Mouse (Mus musculus): ENCODE results near the gene Iqck. TPM values are rescaled to one million over a fixed set of nuclear protein-coding genes. Genes with fewer than 3 reads are reported as not detected.

Gene Iqck
- polyA plus RNA-seq, 1 experiment from 2014 or later: 4.2 TPM

GRCm38 (mm10) chr7:118981346-118981745, 125.8 kb downstream of the Iqck start:
- Histone ChIP-seq H3K9me3 (ENCODE audit: control insufficient read depth, low read length) (no peaks in the 10 kb centered on the region), H3K4me3 (ENCODE audit: low read length) (no peak overlapping the region), H3K36me3 (ENCODE audit: control insufficient read depth, insufficient read depth, low read length) (peaks cover 21% of the 10 kb centered on the region; the same call in 1 of the 2 replicates), H3K4me1 (ENCODE audit: control insufficient read depth, insufficient read depth, low read length) (0 out of 2 replicates have a peak, but pooled peaks cover 5% of the 10 kb centered on the region), H3K27me3 (ENCODE audit: control insufficient read depth, insufficient read depth, low read length) (no peaks in the 10 kb centered on the region), H3K4me2 (replicated peaks; ENCODE audit: low read depth, low read length) (no peak overlapping the region), H3K27ac (ENCODE audit: low read depth, low read length) (no peak overlapping the region), H3K9ac (ENCODE audit: low read depth, low read length) (no peak overlapping the region)
- 73% methylated on average over 4 of the region's 4 CpGs for WGBS
- no peak for ATAC-seq (ENCODE audit: low FRiP score, low TSS enrichment)

- H3K4me1 ChIP-seq (ENCODE audit: control insufficient read depth, insufficient read depth, low read length): 0 out of 2 replicates have a peak, but pooled peaks cover 3% of the 10 kb centered on the region
- H3K9me3 ChIP-seq (ENCODE audit: control insufficient read depth, low read length): no peaks in the 10 kb centered on the region
- H3K27me3 ChIP-seq (ENCODE audit: control insufficient read depth, insufficient read depth, low read length): no peaks in the 10 kb centered on the region
- no peak overlapping the region for H3K4me3 ChIP-seq (ENCODE audit: low read length)
- no peak overlapping the region for H3K4me2 ChIP-seq (replicated peaks; ENCODE audit: low read depth, low read length)
- no peak for ATAC-seq (ENCODE audit: low FRiP score, low TSS enrichment)
- H3K27ac ChIP-seq (ENCODE audit: low read depth, low read length): no peak overlapping the region
- 88% methylated on average over 5 of the region's 5 CpGs for WGBS
- H3K36me3 ChIP-seq (ENCODE audit: control insufficient read depth, insufficient read depth, low read length): peaks cover 21% of the 10 kb centered on the region; the same call in 1 of the 2 replicates
- no peak overlapping the region for H3K9ac ChIP-seq (ENCODE audit: low read depth, low read length)
Measured at GRCm38 (mm10) chr7:118981831-118982230, 126.3 kb downstream of the Iqck start.

- H3K4me3 ChIP-seq (ENCODE audit: low read length): no peak overlapping the region
- no peak overlapping the region for H3K27ac ChIP-seq (ENCODE audit: low read depth, low read length)
- WGBS: 73% methylated on average over 4 of the region's 4 CpGs
- H3K4me2 ChIP-seq (replicated peaks; ENCODE audit: low read depth, low read length): no peak overlapping the region
- H3K27me3 ChIP-seq (ENCODE audit: control insufficient read depth, insufficient read depth, low read length): no peaks in the 10 kb centered on the region
- H3K4me1 ChIP-seq (ENCODE audit: control insufficient read depth, insufficient read depth, low read length): no peaks in the 10 kb centered on the region
- no peaks in the 10 kb centered on the region for H3K9me3 ChIP-seq (ENCODE audit: control insufficient read depth, low read length)
- ATAC-seq (ENCODE audit: low FRiP score, low TSS enrichment): no peak
- no peak overlapping the region for H3K9ac ChIP-seq (ENCODE audit: low read depth, low read length)
- H3K36me3 ChIP-seq (ENCODE audit: control insufficient read depth, insufficient read depth, low read length): peaks cover 18% of the 10 kb centered on the region; the same call in 1 of the 2 replicates
Measured at GRCm38 (mm10) chr7:118982586-118982985, 127.0 kb downstream of the Iqck start.

- H3K27me3 ChIP-seq (ENCODE audit: control insufficient read depth, insufficient read depth, low read length): no peaks in the 10 kb centered on the region
- no peaks in the 10 kb centered on the region for H3K9me3 ChIP-seq (ENCODE audit: control insufficient read depth, low read length)
- no peaks in the 10 kb centered on the region for H3K4me1 ChIP-seq (ENCODE audit: control insufficient read depth, insufficient read depth, low read length)
- no peak overlapping the region for H3K27ac ChIP-seq (ENCODE audit: low read depth, low read length)
- no peak overlapping the region for H3K4me2 ChIP-seq (replicated peaks; ENCODE audit: low read depth, low read length)
- H3K36me3 ChIP-seq (ENCODE audit: control insufficient read depth, insufficient read depth, low read length): peaks cover 18% of the 10 kb centered on the region; the same call in 1 of the 2 replicates
- WGBS: 91% methylated on average over 19 of the region's 19 CpGs
- H3K9ac ChIP-seq (ENCODE audit: low read depth, low read length): no peak overlapping the region
- no peak overlapping the region for H3K4me3 ChIP-seq (ENCODE audit: low read length)
- ATAC-seq (ENCODE audit: low FRiP score, low TSS enrichment): no peak
Measured at GRCm38 (mm10) chr7:118983961-118984360, 128.4 kb downstream of the Iqck start.

- Histone ChIP-seq H3K4me3 (ENCODE audit: low read length) (no peak overlapping the region), H3K4me1 (ENCODE audit: control insufficient read depth, insufficient read depth, low read length) (no peaks in the 10 kb centered on the region), H3K4me2 (replicated peaks; ENCODE audit: low read depth, low read length) (no peak overlapping the region), H3K27me3 (ENCODE audit: control insufficient read depth, insufficient read depth, low read length) (no peaks in the 10 kb centered on the region), H3K27ac (ENCODE audit: low read depth, low read length) (no peak overlapping the region), H3K36me3 (ENCODE audit: control insufficient read depth, insufficient read depth, low read length) (peaks cover 18% of the 10 kb centered on the region; the same call in 1 of the 2 replicates), H3K9ac (ENCODE audit: low read depth, low read length) (no peak overlapping the region), H3K9me3 (ENCODE audit: control insufficient read depth, low read length) (no peaks in the 10 kb centered on the region)
- WGBS: 75% methylated on average over 4 of the region's 4 CpGs
- ATAC-seq (ENCODE audit: low FRiP score, low TSS enrichment): no peak
Measured at GRCm38 (mm10) chr7:118985786-118986185, 130.2 kb downstream of the Iqck start.

GRCm38 (mm10) chr7:118986369-118986768, 130.8 kb downstream of the Iqck start:
- Histone ChIP-seq H3K4me2 (replicated peaks; ENCODE audit: low read depth, low read length) (no peak overlapping the region), H3K4me1 (ENCODE audit: control insufficient read depth, insufficient read depth, low read length) (no peaks in the 10 kb centered on the region), H3K9ac (ENCODE audit: low read depth, low read length) (no peak overlapping the region), H3K27ac (ENCODE audit: low read depth, low read length) (no peak overlapping the region), H3K36me3 (ENCODE audit: control insufficient read depth, insufficient read depth, low read length) (peaks cover 18% of the 10 kb centered on the region; the same call in 1 of the 2 replicates), H3K27me3 (ENCODE audit: control insufficient read depth, insufficient read depth, low read length) (no peaks in the 10 kb centered on the region), H3K9me3 (ENCODE audit: control insufficient read depth, low read length) (no peaks in the 10 kb centered on the region), H3K4me3 (ENCODE audit: low read length) (no peak overlapping the region)
- 65% methylated on average over 4 of the region's 4 CpGs for WGBS
- ATAC-seq (ENCODE audit: low FRiP score, low TSS enrichment): no peak

GRCm38 (mm10) chr7:118989275-118989856, 133.8 kb downstream of the Iqck start:
- Histone ChIP-seq H3K27ac (ENCODE audit: low read depth, low read length) (no peak overlapping the region), H3K9ac (ENCODE audit: low read depth, low read length) (no peak overlapping the region), H3K4me1 (ENCODE audit: control insufficient read depth, insufficient read depth, low read length) (peaks cover 16% of the 10 kb centered on the region; the same call in 1 of the 2 replicates), H3K4me2 (replicated peaks; ENCODE audit: low read depth, low read length) (no peak overlapping the region), H3K4me3 (ENCODE audit: low read length) (no peak overlapping the region), H3K9me3 (ENCODE audit: control insufficient read depth, low read length) (no peaks in the 10 kb centered on the region), H3K36me3 (ENCODE audit: control insufficient read depth, insufficient read depth, low read length) (no peaks in the 10 kb centered on the region), H3K27me3 (ENCODE audit: control insufficient read depth, insufficient read depth, low read length) (no peaks in the 10 kb centered on the region)
- no peak for ATAC-seq (ENCODE audit: low FRiP score, low TSS enrichment)
- WGBS: 81% methylated on average over 5 of the region's 5 CpGs

GRCm38 (mm10) chr7:118990282-118990681, 134.7 kb downstream of the Iqck start:
- Histone ChIP-seq H3K27me3 (ENCODE audit: control insufficient read depth, insufficient read depth, low read length) (no peaks in the 10 kb centered on the region), H3K9ac (ENCODE audit: low read depth, low read length) (no peak overlapping the region), H3K4me3 (ENCODE audit: low read length) (no peak overlapping the region), H3K27ac (ENCODE audit: low read depth, low read length) (no peak overlapping the region), H3K4me1 (ENCODE audit: control insufficient read depth, insufficient read depth, low read length) (peaks cover 16% of the 10 kb centered on the region; the same call in 1 of the 2 replicates), H3K4me2 (replicated peaks; ENCODE audit: low read depth, low read length) (no peak overlapping the region), H3K9me3 (ENCODE audit: control insufficient read depth, low read length) (no peaks in the 10 kb centered on the region), H3K36me3 (ENCODE audit: control insufficient read depth, insufficient read depth, low read length) (no peaks in the 10 kb centered on the region)
- 83% methylated on average over 6 of the region's 6 CpGs for WGBS
- no peak for ATAC-seq (ENCODE audit: low FRiP score, low TSS enrichment)

GRCm38 (mm10) chr7:118991341-118991884, 135.9 kb downstream of the Iqck start:
- Histone ChIP-seq H3K27me3 (ENCODE audit: control insufficient read depth, insufficient read depth, low read length) (no peaks in the 10 kb centered on the region), H3K4me3 (ENCODE audit: low read length) (no peak overlapping the region), H3K27ac (ENCODE audit: low read depth, low read length) (no peak overlapping the region), H3K9me3 (ENCODE audit: control insufficient read depth, low read length) (no peaks in the 10 kb centered on the region), H3K9ac (ENCODE audit: low read depth, low read length) (no peak overlapping the region), H3K36me3 (ENCODE audit: control insufficient read depth, insufficient read depth, low read length) (no peaks in the 10 kb centered on the region), H3K4me2 (replicated peaks; ENCODE audit: low read depth, low read length) (no peak overlapping the region), H3K4me1 (ENCODE audit: control insufficient read depth, insufficient read depth, low read length) (peaks cover 22% of the 10 kb centered on the region; the same call in 1 of the 2 replicates)
- no peak for ATAC-seq (ENCODE audit: low FRiP score, low TSS enrichment)
- WGBS: 59% methylated on average over 4 of the region's 4 CpGs

Data from kidney, embryonic 14.5 days (tissue).